Mouse (Mus musculus): ENCODE results near the gene Akr1c14.
"Not testable (repeated sequence)": the region's sequence is repeated elsewhere in the genome, so short reads cannot be mapped to it uniquely, and the experiment has no call there.

The Akr1c14 gene

GRCm38 (mm10) chr13:4124471-4124870 lies 75.7 kb downstream of the Akr1c14 start:
- DNase-seq, result not testable (repeated sequence)

GRCm38 (mm10) chr13:4125846-4126245 lies 77.0 kb downstream of the Akr1c14 start:
- DNase-seq, result not testable (repeated sequence)

DNA sequence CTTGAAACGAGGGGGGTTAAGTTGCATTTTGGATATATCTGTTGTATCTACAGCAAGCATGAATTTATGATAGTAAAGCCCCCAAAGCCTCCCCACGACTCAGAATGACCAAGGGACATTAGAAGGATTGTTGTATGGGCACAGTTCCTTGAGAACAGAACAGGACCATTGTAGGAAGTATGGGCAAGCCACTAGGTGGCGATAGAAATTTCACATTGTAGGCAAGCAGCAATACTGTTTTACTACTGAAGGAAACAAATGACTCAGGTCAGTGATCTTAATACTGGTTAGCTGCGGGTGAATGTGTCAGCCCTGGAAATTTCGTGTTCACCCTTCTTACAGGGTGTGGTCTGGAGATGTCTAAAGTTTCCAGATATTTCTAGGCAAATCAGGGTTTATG lies 80.3 kb downstream of the Akr1c14 start:
- no peak for DNase-seq

DNA sequence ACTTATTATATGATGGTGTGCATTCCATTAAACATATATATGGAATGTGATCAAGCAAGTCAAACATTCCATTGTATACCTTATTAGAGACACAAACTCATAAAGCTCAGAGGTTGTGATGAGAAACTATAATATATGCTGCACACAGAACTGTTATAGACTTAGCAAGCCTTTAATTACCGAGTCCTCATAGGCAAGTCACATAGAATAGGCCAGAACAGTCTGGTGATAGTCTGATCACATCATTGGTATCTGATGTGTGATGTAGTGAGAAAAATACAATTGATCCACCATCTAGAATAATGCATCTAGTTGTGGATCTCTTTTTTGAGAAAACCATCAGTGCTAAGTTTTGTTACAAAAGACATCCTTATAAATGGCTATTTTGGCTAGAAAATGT lies 82.5 kb downstream of the Akr1c14 start:
- DNase-seq, result no peak

DNA sequence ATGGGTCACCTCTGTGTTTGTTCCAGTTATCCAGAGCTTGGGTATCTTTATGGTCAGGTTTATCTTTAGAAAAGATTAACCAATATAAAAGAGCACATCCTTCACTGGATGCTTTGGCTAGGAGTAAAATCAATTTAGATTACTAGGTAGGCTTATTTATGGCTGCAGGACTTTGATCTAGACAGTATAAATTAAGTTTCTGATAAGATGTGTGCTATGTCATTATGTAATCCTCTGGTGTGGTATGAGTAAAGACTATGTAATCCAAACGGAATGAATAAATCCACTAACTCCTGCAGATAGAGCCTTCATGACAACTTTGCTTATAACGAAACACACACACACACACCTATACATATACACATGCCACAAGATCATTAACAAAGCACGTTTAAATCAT lies 82.9 kb downstream of the Akr1c14 start:
- DNase-seq, result no peak

GRCm38 (mm10) chr13:4133070-4133469 lies 84.3 kb downstream of the Akr1c14 start:
- DNase-seq, result no peak
